Mouse (Mus musculus) liver, embryonic 14.5 days (tissue): ENCODE measurements at regions not wholly inside any gene's neighbourhood (a gene's known extent, or its start where the extent isn't known, plus 50 kb on each side); places are given as distances from the start of the nearest gene placed in this dataset.

Source experiments
- ATAC-seq: fragments of 200-750 bp; cut with Nextera tagmentation; 2 replicates; pipeline ENCODE4 v1.8.0; 2017; ENCODE audit warnings: moderate number of reproducible peaks, mild to moderate bottlenecking, moderate library complexity; ENCODE audit not compliant: insufficient read depth
- DNase-seq, 3 experiments: peaks; one replicate each; pipeline ENCODE4 v3.0.0-alpha.2; 2012 to 2013; ENCODE audit warnings: low read depth in 3 of 3, low spot score in 3 of 3
- H3K27ac ChIP-seq: fragments of 300-500 bp; sonication (generic); 2 replicates; pipeline ENCODE4 v1.5.1; 2014; ENCODE audit warnings: moderate library complexity, mild to moderate bottlenecking, control low read depth, inconsistent platforms
- H3K27me3 ChIP-seq: fragments of 300-500 bp; sonication (generic); 2 replicates; pipeline ENCODE4 v1.6.1; 2014; ENCODE audit warnings: mild to moderate bottlenecking, low read length, moderate library complexity; ENCODE audit not compliant: control insufficient read depth, insufficient read depth
- H3K36me3 ChIP-seq: fragments of 300-500 bp; sonication (generic); replicated peaks from 2 replicates; pipeline ENCODE4 v1.6.1; 2014; ENCODE audit warnings: low read depth; ENCODE audit not compliant: control insufficient read depth, insufficient read depth
- H3K4me1 ChIP-seq, 2 experiments: fragments of 200-500 bp in 1 of 2; fragments of 300-500 bp in 1 of 2; sonication (generic) in 1 of 2; replicated peaks; 2 replicates each; pipeline ENCODE4 v1.6.1; 2012 to 2014; ENCODE audit warnings: antibody characterized with exemption in 1 of 2, inconsistent platforms in 1 of 2, low read length in 1 of 2; ENCODE audit not compliant: control insufficient read depth in 2 of 2, insufficient read depth in 2 of 2
- H3K4me2 ChIP-seq: fragments of 300-500 bp; sonication (generic); 2 replicates; pipeline ENCODE4 v1.6.1; 2014; ENCODE audit warnings: low read depth, mild to moderate bottlenecking, control low read depth, moderate library complexity
- H3K4me3 ChIP-seq, 2 experiments: fragments of 200-500 bp in 1 of 2; fragments of 300-500 bp in 1 of 2; sonication (generic) in 1 of 2; 2 replicates each; pipeline ENCODE4 v1.5.1; 2012 to 2014; ENCODE audit warnings: low read depth in 2 of 2, low read length in 2 of 2, mild to moderate bottlenecking in 2 of 2, control low read depth in 1 of 2, inconsistent platforms in 1 of 2, moderate library complexity in 1 of 2; ENCODE audit not compliant: insufficient read depth in 1 of 2
- H3K9ac ChIP-seq: fragments of 300-500 bp; sonication (generic); replicated peaks from 2 replicates; pipeline ENCODE4 v1.6.1; 2014; ENCODE audit warnings: mild to moderate bottlenecking, control low read depth, moderate library complexity
- H3K9me3 ChIP-seq: fragments of 300-500 bp; sonication (generic); 2 replicates; pipeline ENCODE4 v1.6.1; 2016; ENCODE audit warnings: low read length, mixed read lengths; ENCODE audit not compliant: control insufficient read depth
- CTCF ChIP-seq: IDR thresholded peaks from 2 replicates; pipeline ENCODE4 v1.5.1; 2016; ENCODE audit warnings: antibody characterized with exemption, low read depth, control low read depth
- EP300 ChIP-seq: IDR thresholded peaks from 2 replicates; pipeline ENCODE4 v1.6.1; 2016; ENCODE audit warnings: antibody characterized with exemption, low read depth
- WGBS: fragments of 180-500 bp; shearing (Covaris S2); extraction: QIAGEN DNeasy Blood & Tissue Kit; methylation state at CpG from one replicate; pipeline ENCODE4 v1.1.7; 2014; ENCODE audit not compliant: insufficient replicate concordance; 5-methylcytosine and 5-hydroxymethylcytosine counted together

DNA sequence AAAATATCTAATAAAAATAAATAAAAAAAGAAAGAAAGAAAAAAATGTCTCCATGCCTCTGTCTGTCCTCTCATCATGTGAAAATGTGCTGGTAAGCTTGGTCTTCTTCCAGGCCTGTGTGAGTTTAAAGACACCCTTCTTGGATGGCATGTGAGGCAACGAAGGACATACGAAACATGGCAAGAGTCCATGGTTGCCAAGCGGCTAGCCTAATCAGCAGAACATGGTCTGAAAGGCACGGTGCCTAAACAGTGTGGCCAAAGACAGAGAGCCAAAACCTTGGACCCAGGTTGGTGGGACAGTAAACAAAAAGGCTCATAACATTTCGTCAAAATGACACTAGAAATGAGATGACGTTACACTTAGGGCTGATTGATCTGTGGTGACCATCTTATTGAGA lies 1344.7 kb upstream of the A1bg start:
- no peaks in the 10 kb centered on the region for H3K9me3 ChIP-seq
- no peak for ATAC-seq

GRCm38 (mm10) chr15:62266025-62266424 lies 1343.2 kb upstream of the A1bg start:
- H3K4me3 ChIP-seq = no peak overlapping the region
- WGBS = 73% methylated on average over 6 of the region's 6 CpGs
- ATAC-seq (no peak), DNase-seq (no peak)
- H3K36me3 ChIP-seq = no peaks in the 10 kb centered on the region
- H3K4me2 ChIP-seq = no peak overlapping the region
- no peaks in the 10 kb centered on the region for H3K9me3 ChIP-seq
- H3K4me1 ChIP-seq = peaks cover 0 to 4% of the 10 kb centered on the region in 2 experiments; a peak in 1 of 4 replicates
- H3K27me3 ChIP-seq = no peaks in the 10 kb centered on the region
- no peak overlapping the region for H3K27ac ChIP-seq
- no peak overlapping the region for H3K9ac ChIP-seq
- TF ChIP-seq CTCF (no peak), EP300 (no peak)

More for the DNA sequence above, 1344.7 kb upstream of the A1bg start:
- H3K9ac ChIP-seq = no peak overlapping the region
- no peak overlapping the region for H3K4me2 ChIP-seq
- H3K36me3 ChIP-seq = no peaks in the 10 kb centered on the region
- TF ChIP-seq CTCF (no peak), EP300 (no peak)
- no peak overlapping the region for H3K4me3 ChIP-seq
- peaks cover 0 to 3% of the 10 kb centered on the region in 2 experiments; a peak in 1 of 4 replicates for H3K4me1 ChIP-seq
- DNase-seq = no peak
- H3K27me3 ChIP-seq = no peaks in the 10 kb centered on the region
- 82% methylated on average over 6 of the region's 6 CpGs for WGBS
- H3K27ac ChIP-seq = no peak overlapping the region

GRCm38 (mm10) chr15:62265484-62265937 lies 1342.7 kb upstream of the A1bg start:
- ATAC-seq (no peak), DNase-seq (no peak)
- peaks cover 0 to 4% of the 10 kb centered on the region in 2 experiments; a peak in 1 of 4 replicates for H3K4me1 ChIP-seq
- H3K4me2 ChIP-seq = no peak overlapping the region
- H3K36me3 ChIP-seq = no peaks in the 10 kb centered on the region
- H3K9me3 ChIP-seq = no peaks in the 10 kb centered on the region
- no peak for TF ChIP-seq CTCF
- TF ChIP-seq EP300 = no peak
- no peaks in the 10 kb centered on the region for H3K27me3 ChIP-seq
- no peak overlapping the region for H3K4me3 ChIP-seq
- H3K9ac ChIP-seq = no peak overlapping the region
- WGBS = 66% methylated on average over 4 of the region's 4 CpGs
- H3K27ac ChIP-seq = no peak overlapping the region

GRCm38 (mm10) chr15:62264966-62265365 lies 1342.2 kb upstream of the A1bg start:
- H3K9ac ChIP-seq = no peak overlapping the region
- DNase-seq (no peak), ATAC-seq (no peak)
- no peaks in the 10 kb centered on the region for H3K36me3 ChIP-seq
- H3K4me2 ChIP-seq = no peak overlapping the region
- H3K9me3 ChIP-seq = no peaks in the 10 kb centered on the region
- H3K27me3 ChIP-seq = no peaks in the 10 kb centered on the region
- H3K4me3 ChIP-seq = no peak overlapping the region
- no peak overlapping the region for H3K27ac ChIP-seq
- WGBS = 73% methylated on average over 1 of the region's 1 CpGs
- TF ChIP-seq CTCF (no peak), EP300 (no peak)
- peaks cover 0 to 4% of the 10 kb centered on the region in 2 experiments; a peak in 1 of 4 replicates for H3K4me1 ChIP-seq

GRCm38 (mm10) chr15:62264183-62264582 lies 1341.4 kb upstream of the A1bg start:
- DNase-seq = no peak
- no peak overlapping the region for H3K4me3 ChIP-seq
- no peak overlapping the region for H3K4me2 ChIP-seq
- H3K36me3 ChIP-seq = no peaks in the 10 kb centered on the region
- H3K27me3 ChIP-seq = no peaks in the 10 kb centered on the region
- peaks cover 0 to 4% of the 10 kb centered on the region in 2 experiments; a peak in 1 of 4 replicates for H3K4me1 ChIP-seq
- no peak for ATAC-seq
- 52% methylated on average over 1 of the region's 1 CpGs for WGBS
- no peak for TF ChIP-seq EP300
- no peak for TF ChIP-seq CTCF
- no peaks in the 10 kb centered on the region for H3K9me3 ChIP-seq
- H3K9ac ChIP-seq = no peak overlapping the region
- H3K27ac ChIP-seq = no peak overlapping the region
